Mouse (Mus musculus) megakaryocyte-erythroid progenitor cell, adult 5-6 weeks (primary cell): Measurements from ENCODE around the gene Rnh1. TPM values are rescaled to one million over a fixed set of nuclear protein-coding genes. Genes with fewer than 3 reads are reported as not detected.

Experiments used
- ATAC-seq: replicated peaks from 2 replicates; pipeline ENCODE4 v1.8.0; 2016; ENCODE audit warnings: mild to moderate bottlenecking, inconsistent platforms; ENCODE audit not compliant: severe bottlenecking, poor library complexity, low FRiP score, low TSS enrichment
- total RNA-seq, 2 experiments: library from RNA; stranded (forward) in 1 of 2; stranded (reverse) in 1 of 2; fragments of 200-1000, 215-1000 nt in 1 of 2; fragments of >200 nt in 1 of 2; fragmentation: Nextera tagmentation in 1 of 2; gene quantifications; 2 replicates each; pipeline ENCODE4 v1.2.3; 2014 to 2017

Gene Rnh1
- total RNA-seq, 2 experiments from 2014 or later = 20.7 to 43.7 TPM

DNA sequence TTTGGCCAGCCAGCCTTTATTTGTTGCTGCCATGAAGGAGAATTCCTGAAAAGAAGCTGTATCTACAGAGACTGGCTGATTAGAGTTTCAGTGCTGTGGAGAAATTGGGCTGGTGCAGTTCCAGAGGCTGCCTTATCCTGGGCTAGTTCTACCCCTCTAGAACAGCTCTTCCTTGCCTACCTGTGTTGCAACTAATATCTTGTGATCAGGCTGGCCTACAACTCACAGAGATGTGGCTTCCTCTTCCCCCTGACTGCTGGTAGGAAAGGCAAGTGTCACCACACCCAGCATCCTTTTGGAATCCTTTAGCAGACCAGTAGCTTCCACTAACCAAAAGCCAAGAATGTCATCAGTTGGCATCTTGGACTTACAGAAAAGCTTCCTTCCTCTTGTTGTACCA is 2.8 kb downstream of the Rnh1 start:
- no peak for ATAC-seq

- no peak for ATAC-seq
Observed at GRCm38 (mm10) chr7:141169300-141169699, 3.4 kb downstream of the Rnh1 start.

GRCm38 (mm10) chr7:141168518-141168953 is 4.1 kb downstream of the Rnh1 start:
- peak; percentile 58 for ATAC-seq

DNA sequence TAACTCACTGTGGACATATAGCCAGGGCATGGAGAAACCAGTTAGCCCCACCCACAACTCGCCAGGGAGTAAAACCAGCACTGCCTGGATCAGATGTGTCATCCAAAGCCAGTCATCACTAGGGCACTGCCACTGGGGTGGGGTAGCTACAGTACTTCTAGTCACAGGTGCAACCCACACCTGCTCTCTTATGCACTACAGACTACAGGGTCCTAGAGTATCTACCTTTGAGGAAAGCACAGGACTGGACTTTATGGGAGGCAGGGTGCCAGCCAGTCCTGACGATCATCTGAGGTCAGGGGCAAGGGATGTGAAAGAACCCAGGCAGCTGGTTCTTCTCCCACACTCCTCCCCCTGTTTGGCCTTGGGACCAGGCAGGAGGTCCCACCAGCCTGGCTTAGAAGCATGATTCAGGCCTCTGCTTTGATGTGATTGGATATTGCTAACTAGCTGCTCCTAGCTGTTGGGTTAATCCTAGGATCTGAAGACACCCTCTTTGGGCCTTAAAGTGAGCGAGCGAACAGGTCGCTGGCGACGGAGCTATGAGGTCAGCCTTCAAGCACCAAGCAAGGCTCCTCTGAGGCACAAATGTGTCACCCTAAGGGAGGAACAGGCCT is 4.6 kb downstream of the Rnh1 start:
- ATAC-seq = peak; percentile 27

- no peak for ATAC-seq
Observed at GRCm38 (mm10) chr7:141164850-141165249, 7.8 kb downstream of the Rnh1 start.

GRCm38 (mm10) chr7:141164397-141164796 is 8.3 kb downstream of the Rnh1 start:
- no peak for ATAC-seq

GRCm38 (mm10) chr7:141155362-141155761 is 17.3 kb downstream of the Rnh1 start:
- ATAC-seq = no peak

- ATAC-seq = no peak
Observed at GRCm38 (mm10) chr7:141148639-141149038, 24.0 kb downstream of the Rnh1 start.

- ATAC-seq = 0 out of 2 replicates have a peak, but pooled peaks have one; percentile 9
Observed at GRCm38 (mm10) chr7:141147044-141147443, 25.6 kb downstream of the Rnh1 start.

GRCm38 (mm10) chr7:141146043-141146595 is 26.5 kb downstream of the Rnh1 start:
- ATAC-seq = peak; percentile 73

DNA sequence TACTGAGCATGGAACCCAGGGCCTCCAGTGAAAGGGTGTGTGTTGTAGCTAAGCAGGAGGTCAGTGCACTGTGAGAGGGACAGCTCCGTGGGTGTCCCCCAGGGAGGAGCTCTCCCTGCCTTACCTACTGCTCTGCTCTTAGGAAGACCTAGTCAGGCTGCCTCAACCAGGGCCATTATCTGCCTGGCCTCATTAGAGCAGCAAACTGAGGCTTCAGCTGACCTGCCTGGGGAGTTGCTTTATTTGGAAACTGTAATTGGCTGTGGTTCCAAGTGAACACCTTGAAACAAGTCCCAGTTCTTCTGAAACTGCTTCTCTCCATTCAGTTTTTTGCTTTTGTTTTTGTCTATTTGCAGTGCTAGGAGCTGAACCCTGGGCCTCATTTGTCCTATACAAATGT is 27.3 kb downstream of the Rnh1 start:
- no peak for ATAC-seq

GRCm38 (mm10) chr7:141144650-141145049 is 28.0 kb downstream of the Rnh1 start:
- no peak for ATAC-seq

GRCm38 (mm10) chr7:141143861-141144260 is 28.8 kb downstream of the Rnh1 start:
- no peak for ATAC-seq

GRCm38 (mm10) chr7:141143112-141143511 is 29.5 kb downstream of the Rnh1 start:
- peak; percentile 57 for ATAC-seq

- peak; percentile 31; the same call in 1 of the 2 replicates for ATAC-seq
Observed at GRCm38 (mm10) chr7:141141326-141141725, 31.3 kb downstream of the Rnh1 start.

DNA sequence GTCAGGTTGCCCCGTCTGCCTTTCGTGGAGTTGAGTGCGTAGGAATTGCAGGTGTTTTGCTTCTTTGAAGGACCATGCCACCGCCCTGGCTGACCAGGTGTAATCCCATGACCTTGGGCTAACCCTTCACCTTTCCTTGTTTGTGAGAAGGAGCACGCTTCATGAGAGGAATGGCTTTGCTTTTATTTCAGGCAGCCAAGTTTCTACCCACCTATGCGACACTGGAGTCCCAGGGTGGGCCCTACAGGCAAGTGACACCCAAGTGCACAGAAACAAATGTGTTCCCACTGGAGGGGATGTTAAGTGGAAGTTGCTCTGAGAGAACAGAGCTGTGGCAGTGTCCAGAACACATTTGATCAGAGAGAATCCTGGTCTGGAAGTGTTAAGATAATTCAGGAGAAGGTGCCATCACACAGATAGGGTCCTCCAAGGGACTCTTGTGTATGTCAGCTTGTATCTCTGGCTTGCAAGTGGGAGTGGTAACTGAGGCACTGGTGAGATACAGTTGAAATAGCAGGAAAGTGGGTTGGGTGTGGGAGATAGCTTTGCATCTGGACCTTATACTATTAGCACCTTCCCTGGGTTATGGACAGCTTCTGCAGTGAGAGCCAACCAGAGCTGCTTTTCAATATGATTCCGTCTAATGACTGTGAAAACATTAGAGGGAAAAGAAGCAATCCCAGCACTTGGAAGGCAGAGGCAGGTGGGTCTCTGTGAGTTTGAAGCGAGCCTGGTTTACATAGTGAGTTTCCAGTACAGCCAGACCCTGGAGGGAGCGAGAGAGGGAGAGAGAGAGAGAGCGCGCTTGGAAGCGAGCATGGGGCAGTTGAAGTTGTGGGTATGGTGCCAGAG is 40.5 kb downstream of the Rnh1 start:
- ATAC-seq = peak; percentile 90

DNA sequence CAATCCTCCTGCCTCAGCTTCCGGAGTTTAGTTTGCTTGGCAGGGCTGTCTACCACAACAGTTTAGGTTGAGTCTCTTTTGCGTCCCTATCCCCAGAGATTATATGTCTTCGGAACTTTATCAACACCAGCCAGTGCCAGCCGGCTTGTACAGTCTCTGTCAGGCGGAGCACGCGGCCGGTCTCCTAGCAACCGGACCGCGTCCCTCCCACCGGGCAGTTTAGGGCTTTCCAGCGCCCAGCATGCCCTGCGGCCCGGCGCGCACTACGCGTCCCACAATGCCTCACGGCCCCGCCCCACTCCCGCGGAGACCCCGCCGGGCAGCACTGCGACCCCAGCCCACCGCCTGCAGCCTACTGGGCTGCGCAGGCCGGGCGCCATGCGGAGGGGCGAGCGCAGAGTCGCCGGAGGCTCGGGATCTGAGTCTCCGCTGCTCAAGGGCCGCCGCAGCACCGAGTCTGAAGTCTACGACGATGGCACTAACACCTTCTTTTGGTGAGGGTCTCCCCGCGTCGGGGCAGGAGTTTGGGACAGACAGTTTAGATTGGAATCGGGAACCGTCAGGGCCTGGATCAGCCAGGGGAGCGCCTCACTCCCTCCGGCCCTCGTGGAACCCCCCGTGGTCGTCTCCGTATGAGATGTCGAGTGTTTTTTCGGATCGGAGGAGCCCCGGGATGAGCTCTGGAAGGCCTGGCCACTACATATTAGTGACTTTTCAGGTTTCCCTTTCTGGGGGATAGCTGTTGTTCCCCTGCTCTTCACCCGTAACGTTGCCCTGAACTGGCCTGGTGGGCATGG is 41.4 kb downstream of the Rnh1 start:
- ATAC-seq = peak; percentile 86

GRCm38 (mm10) chr7:141123517-141123856 is 49.2 kb downstream of the Rnh1 start:
- no peak; the same call in 1 of the 2 replicates for ATAC-seq

DNA sequence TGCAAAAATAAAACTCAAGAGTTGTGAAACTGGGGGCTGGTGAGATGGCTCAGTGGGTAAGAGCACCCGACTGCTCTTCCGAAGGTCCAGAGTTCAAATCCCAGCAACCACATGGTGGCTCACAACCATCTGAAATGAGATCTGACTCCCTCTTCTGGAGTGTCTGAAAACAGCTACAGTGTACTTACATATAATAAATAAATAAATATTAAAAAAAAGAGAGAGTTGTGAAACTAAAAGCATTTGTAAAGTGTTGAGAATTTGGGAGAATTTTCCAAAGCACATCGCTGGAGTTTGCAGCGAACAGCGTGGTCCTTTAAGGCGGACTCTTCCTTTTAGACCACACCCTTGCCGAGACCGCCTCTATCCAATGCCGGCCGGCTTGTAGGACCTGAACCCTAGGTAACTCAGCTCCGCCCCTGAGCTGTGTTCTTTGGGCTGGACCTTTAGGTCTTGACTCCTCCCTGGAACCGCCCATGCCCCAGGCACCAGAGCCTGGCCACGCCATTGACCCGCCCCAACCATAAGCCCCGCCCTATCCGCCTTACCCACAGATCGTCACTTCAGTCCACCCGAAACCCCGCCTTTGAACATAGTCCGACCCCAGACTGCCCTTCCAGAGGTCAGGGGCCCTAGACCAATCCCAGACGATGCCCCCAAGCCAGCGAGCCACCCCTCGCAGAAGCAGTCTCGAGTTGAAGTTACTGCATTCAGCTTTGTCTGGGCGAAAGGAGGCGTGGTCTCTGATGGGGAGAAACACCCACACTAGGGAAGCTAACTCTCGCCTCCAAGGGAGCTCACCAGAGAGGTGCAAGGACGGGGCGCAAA is 49.8 kb downstream of the Rnh1 start:
- peak; percentile 98 for ATAC-seq
